8 mouse cellular contexts compared by ENCODE assay signal in genomic region chr3:98267249-98267651, GRCm38 (mm10). TPM values are rescaled to one million over a fixed set of nuclear protein-coding genes. Genes with fewer than 3 reads are reported as not detected.
DNase-seq lines count a peak whose midpoint lies in the region; ATAC-seq lines count a peak whose summit lies in the region.

No protein-coding gene starts in this region.

- H3K27ac ChIP-seq in brown adipose tissue, adult 24 weeks (replicated peaks; ENCODE audit: low read depth, low read length), result 0 out of 2 replicates have a peak overlapping the region, but pooled peaks have one; percentile 21
- no peak overlapping the region for H3K27ac ChIP-seq in midbrain, embryonic 12.5 days (replicated peaks)

- no peak overlapping the region for H3K9ac ChIP-seq in midbrain, embryonic 12.5 days (replicated peaks)

- no peaks in the 10 kb centered on the region for H3K9me3 ChIP-seq in midbrain, embryonic 12.5 days

- no peaks in the 10 kb centered on the region for H3K27me3 ChIP-seq in midbrain, embryonic 12.5 days

- ATAC-seq in hematopoietic stem cell, adult 5-6 weeks (replicated peaks in 1 of 2; ENCODE audit: insufficient read depth in 1 of 2, low FRiP score in 2 of 2, low TSS enrichment in 1 of 2, low read depth in 1 of 2, poor library complexity in 2 of 2, severe bottlenecking in 2 of 2), result peak; percentile 42 to 60; a peak in 2 of 4 replicates
- ATAC-seq in midbrain, embryonic 12.5 days (ENCODE audit: low FRiP score, low read depth), result peak; percentile 63; the same call in 1 of the 2 replicates

- H3K4me1 ChIP-seq in brown adipose tissue, adult 24 weeks (ENCODE audit: control insufficient read depth, insufficient read depth, insufficient read length, low read length), result peaks cover 6% of the 10 kb centered on the region
- H3K4me1 ChIP-seq in midbrain, embryonic 12.5 days, result peaks cover 9% of the 10 kb centered on the region

- no peak overlapping the region for H3K4me3 ChIP-seq in brown adipose tissue, adult 24 weeks (ENCODE audit: insufficient read depth, low read depth, low read length)
- H3K4me3 ChIP-seq in midbrain, embryonic 12.5 days, result no peak overlapping the region

- 11% methylated on average over 6 of the region's 6 CpGs for WGBS in midbrain, embryonic 12.5 days

- no peaks in the 10 kb centered on the region for H3K36me3 ChIP-seq in midbrain, embryonic 12.5 days

- peak; percentile 58 for DNase-seq in adrenal gland, adult 2 months
- no peak for DNase-seq in adrenal gland, postnatal 25 days
- DNase-seq in kidney, postnatal 4 days, result peak; percentile 49 to 68
- no peak for DNase-seq in gastrocnemius, adult 8-10 months (ENCODE audit: low spot score in 2 of 2)
- no peak for DNase-seq in cerebellum, adult 9-10 months

- H3K4me2 ChIP-seq in midbrain, embryonic 12.5 days (replicated peaks), result no peak overlapping the region

RNA-seq across cellular contexts. Expression of gene Hmgcs2, which starts 13.0 kb away (rescaled TPM):
- total RNA-seq in adrenal gland, adult 2 months (2021), result 10 to 100 TPM; 11.1 to 13.2 TPM
- polyA plus RNA-seq in adrenal gland, adult 2 months (2012; rRNA removed), result 2.7 and 3.9 TPM in 2 replicates
- 6.0 and 18.1 TPM in 2 replicates for total RNA-seq in adrenal gland, postnatal 25 days (2021)
- 1.9 and 2.5 TPM in 2 replicates for polyA plus RNA-seq in brown adipose tissue, adult 24 weeks (2012; ENCODE audit: insufficient read depth, insufficient read length, missing spikeins)
- 0.25 and 0.30 TPM in 2 replicates for total RNA-seq in hematopoietic stem cell, adult 5-6 weeks (2017)
- polyA plus RNA-seq in midbrain, embryonic 12.5 days (2016; fragmentation: Nextera tagmentation; extraction: Ambion mirVana), result 5.0 and 6.7 TPM in 2 replicates
- 1 to 10 TPM in 2 of 4 experiments, under 1 TPM in 2; 0.19 to 1.4 (median 0.76) TPM for total RNA-seq in gastrocnemius, adult 8-10 months (2022)

RNA-seq across cellular contexts. Expression of gene Reg4, which starts 45.3 kb away (rescaled TPM):
- total RNA-seq in adrenal gland, adult 2 months (2021), result not detected
- not detected in 2 replicates for polyA plus RNA-seq in adrenal gland, adult 2 months (2012; rRNA removed)
- total RNA-seq in adrenal gland, postnatal 25 days (2021), result not detected in 2 replicates
- polyA plus RNA-seq in brown adipose tissue, adult 24 weeks (2012; ENCODE audit: insufficient read depth, insufficient read length, missing spikeins), result not detected in 2 replicates
- not detected in 2 replicates for total RNA-seq in hematopoietic stem cell, adult 5-6 weeks (2017)
- not detected in 2 replicates for polyA plus RNA-seq in midbrain, embryonic 12.5 days (2016; fragmentation: Nextera tagmentation; extraction: Ambion mirVana)
- not detected for total RNA-seq in gastrocnemius, adult 8-10 months (2022)

Comparison
In these comparisons a context has a peak if more than half of its experiments do, and no peak if none do; other contexts are left out.
1. DNase-seq: peak in adrenal gland, adult 2 months (single experiment) and kidney, postnatal 4 days (2 of 2); none in adrenal gland, postnatal 25 days (single experiment), gastrocnemius, adult 8-10 months (0 of 2) and cerebellum, adult 9-10 months (single experiment).